Mouse (Mus musculus): ENCODE measurements around the gene Arhgap30.

Gene Arhgap30

DNA sequence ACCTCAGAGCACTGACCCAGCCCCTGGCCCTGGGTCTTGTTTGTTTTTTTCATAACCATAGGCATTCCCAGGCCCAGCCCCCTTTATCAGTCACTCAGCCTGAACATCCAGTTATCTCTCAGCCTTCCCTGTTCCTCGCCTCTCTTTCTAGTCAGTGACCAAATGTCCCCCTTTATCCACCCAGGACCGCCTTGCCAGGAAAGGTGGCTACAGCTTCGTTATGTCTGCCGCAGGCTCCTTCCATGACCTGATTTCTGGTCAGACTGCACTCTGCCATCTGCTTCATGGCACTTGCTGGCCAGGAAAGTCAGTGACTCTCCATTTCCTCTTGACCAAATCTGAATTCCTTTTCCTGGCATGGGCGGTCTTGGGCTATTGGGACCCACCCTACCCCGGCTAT lies 10.5 kb upstream of the Arhgap30 start:
- no peak for DNase-seq

DNA sequence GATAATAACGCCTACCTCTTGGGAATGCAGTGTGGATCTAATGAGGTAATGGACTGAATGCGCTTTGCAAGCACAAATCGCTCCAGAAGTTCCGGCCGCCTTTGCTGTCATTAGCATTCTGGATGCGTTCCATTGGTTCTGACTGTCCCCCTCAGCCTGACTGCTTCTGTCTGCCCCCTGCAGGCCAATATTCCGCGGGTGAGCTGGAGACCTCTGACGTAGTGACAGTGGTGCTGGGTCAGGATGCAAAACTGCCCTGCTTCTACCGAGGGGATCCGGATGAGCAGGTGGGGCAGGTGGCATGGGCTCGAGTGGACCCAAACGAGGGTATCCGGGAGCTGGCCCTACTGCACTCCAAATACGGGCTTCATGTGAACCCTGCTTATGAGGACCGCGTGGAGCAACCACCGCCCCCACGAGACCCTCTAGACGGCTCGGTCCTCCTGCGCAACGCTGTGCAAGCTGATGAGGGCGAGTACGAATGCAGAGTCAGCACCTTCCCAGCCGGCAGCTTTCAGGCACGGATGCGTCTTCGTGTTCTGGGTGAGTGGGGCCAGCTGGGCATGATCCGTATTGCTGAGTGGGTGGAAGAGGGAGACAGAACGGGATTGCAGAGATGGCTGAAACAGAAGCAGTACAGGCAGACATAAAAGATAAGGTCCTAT lies 8.7 kb upstream of the Arhgap30 start:
- DNase-seq = peak; percentile 77

DNA sequence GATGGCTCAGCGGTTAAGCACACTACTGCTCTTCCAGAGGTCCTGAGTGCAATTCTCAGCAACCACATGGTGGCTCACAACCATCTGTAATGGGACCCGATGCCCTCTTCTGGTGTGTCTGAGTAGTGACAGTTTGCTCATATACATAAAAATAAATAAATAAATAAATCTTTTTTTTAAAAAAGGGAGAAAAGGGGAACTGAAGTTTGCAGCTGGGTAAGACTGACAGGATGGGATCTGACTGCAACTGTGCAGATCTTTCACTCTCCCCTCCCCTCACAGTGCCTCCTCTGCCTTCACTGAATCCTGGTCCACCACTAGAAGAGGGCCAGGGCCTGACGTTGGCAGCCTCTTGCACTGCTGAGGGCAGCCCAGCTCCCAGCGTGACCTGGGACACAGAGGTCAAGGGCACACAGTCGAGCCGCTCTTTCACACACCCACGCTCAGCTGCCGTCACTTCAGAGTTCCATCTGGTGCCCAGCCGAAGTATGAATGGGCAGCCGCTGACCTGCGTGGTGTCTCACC lies 6.6 kb upstream of the Arhgap30 start:
- no peak for DNase-seq

- DNase-seq = no peak
Measured at GRCm38 (mm10) chr1:171384361-171384760, 4.4 kb upstream of the Arhgap30 start.

DNA sequence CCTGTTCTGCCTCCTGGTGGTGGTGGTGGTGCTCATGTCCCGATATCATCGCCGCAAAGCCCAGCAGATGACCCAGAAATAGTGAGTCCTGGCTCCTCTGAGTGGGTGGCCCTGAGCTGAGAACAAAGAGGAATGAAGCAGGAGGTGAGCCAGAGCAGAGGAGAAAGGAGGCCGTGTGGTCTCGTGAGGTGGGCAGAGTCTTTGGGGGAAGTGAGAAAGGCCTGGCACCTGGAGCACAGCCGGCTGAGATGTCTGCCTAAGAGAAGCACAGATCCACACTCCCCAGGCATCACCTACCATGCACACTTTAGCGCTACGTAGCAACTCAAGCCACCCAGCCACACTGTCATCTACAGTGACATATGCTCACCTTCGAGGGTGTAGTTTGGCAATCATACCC lies 3.6 kb upstream of the Arhgap30 start:
- DNase-seq = no peak

DNA sequence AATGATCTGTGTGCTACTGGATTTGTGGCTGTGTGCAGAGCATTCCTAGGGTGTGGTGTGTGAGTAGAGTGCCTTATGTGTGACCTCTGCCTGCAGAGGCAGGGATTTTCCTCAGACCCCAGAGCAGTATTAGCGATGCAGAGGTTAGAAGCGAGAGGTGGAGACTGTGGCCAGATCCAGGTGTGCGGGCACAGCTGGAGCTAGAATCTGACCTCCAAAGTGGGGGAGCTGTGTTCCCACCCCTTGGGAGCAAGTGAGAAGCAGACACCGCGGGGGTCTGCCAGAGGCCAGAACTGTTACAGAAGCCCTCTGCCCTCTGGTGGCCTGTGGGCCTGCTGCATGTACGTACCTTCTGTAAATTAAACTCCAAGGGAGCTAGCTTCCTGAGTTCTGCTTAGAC lies 1.7 kb upstream of the Arhgap30 start:
- DNase-seq = peak; percentile 72

GRCm38 (mm10) chr1:171390101-171390500 lies 1.3 kb downstream of the Arhgap30 start:
- DNase-seq = peak; percentile 80

DNA sequence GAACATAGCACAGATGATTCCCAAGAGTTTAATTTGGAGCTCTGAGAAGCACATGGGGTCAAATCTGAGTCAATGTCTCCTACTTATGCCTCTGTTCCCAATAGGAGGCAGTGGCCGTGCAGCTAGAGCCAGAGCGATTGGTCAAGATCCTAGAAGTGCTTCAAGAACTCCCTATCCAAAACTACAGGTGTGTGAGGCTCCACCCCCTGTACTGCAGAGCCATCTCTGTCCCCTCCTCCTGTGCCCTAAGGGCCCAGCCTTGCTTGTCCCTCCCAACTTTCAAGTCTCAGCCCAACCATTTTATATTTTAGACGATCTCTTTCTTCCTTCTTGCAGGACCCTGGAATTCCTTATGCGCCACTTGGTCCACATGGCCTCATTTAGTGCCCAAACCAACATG lies 13.1 kb downstream of the Arhgap30 start:
- DNase-seq = no peak

GRCm38 (mm10) chr1:171402991-171403390 lies 14.2 kb downstream of the Arhgap30 start:
- DNase-seq = no peak

- DNase-seq = no peak
Measured at GRCm38 (mm10) chr1:171407263-171407662, 18.5 kb downstream of the Arhgap30 start.

- DNase-seq = no peak
Measured at GRCm38 (mm10) chr1:171410231-171410630, 21.5 kb downstream of the Arhgap30 start.

- DNase-seq = peak; percentile 96
Measured at GRCm38 (mm10) chr1:171410947-171411484, 22.3 kb downstream of the Arhgap30 start, which contains the start of gene Usf1. Gene Usf1, plus strand, starts transcription at chr1:171411313.

GRCm38 (mm10) chr1:171411492-171411941 lies 22.8 kb downstream of the Arhgap30 start:
- DNase-seq = no peak

DNA sequence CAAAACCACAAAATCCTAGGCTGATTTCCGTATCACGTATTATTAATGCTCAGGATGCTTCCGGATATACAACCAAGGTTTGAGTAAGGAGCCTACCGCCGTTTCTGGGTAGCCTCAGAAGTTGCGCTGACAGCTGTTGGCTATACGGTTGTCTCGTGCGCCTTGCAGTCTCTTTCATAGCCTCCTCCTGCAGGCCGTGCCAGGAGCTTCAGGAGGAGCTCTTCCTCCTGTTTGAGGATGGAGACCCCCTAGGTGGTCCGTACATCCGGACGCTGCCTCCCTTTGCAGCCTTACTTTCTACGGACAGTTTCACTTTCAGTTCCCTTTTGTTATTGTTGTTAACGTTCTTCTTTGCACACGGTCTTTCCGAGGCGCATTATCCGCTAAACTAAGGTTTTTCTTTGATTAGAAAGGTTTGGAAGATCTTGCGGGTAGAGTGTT lies 23.3 kb downstream of the Arhgap30 start:
- peak; percentile 61 for DNase-seq

DNA sequence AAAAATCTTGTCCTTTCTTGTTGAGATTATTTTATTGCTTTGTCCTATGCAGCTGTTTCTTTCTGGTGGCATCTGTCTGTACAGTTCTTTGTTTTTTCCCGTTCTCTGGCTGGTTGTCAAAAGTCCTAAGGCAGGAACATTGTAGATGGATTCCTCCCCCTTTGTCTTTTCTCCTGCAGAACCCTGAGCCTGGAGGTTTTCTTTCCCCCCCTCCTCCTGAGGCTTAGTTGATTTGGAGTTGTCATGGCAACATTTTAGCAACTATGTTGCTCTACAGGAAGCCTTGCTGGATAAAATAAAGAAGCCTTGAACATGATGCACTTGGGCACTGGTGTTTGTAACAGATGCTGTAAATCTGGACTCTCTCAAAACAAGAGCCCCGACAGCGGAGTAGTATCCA lies 23.7 kb downstream of the Arhgap30 start:
- DNase-seq = no peak

GRCm38 (mm10) chr1:171413608-171414007 lies 24.9 kb downstream of the Arhgap30 start:
- no peak for DNase-seq

DNA sequence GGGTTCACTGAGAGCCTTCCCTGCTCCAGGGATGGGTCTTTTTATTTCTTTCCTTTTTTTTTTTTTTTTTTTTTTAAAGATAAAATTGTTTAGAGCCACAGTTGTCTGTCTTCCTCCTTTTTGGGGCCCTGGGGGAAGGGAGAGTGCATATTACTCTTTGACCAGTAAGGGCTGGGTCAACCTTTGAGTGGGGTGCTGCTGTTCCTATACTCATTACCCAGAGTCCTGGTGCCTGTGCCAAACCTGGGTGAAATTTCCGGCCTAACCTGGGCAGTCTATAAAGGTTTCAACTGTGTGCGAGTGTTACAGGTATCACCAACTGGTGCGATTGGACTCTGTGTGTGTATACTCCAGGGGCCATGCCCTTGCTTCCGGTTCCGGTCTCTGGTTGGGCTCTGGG lies 29.9 kb downstream of the Arhgap30 start, which contains the start of gene Tstd1:
Gene Tstd1 (plus strand): TSS at position 213 of the 400 bp plus-strand sequence.
- DNase-seq = no peak

- no peak for DNase-seq
Measured at GRCm38 (mm10) chr1:171419291-171419882, 30.6 kb downstream of the Arhgap30 start.

- DNase-seq = no peak
Measured at GRCm38 (mm10) chr1:171419905-171420304, 31.2 kb downstream of the Arhgap30 start.

- no peak for DNase-seq
Measured at GRCm38 (mm10) chr1:171422504-171423095, 33.8 kb downstream of the Arhgap30 start.

DNA sequence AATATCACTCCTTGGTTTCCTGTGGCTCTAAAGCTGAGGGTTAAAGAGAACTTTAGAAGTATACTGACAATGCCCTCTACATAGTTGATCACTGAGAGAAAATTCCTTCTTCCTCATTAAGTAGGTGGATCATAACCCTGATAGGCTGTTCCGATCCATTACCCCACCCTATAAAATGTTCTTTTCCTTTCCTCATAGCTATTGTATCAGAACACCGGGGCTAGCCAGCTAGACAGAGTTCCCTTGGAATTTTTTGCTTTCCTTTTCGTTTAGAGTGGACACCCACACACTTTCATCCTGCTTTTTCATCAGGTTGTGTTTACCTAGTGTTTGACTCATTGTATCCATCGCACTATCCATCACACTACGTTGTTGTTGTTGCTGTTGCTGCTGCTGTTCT lies 35.9 kb downstream of the Arhgap30 start:
- no peak for DNase-seq

GRCm38 (mm10) chr1:171425126-171425525 lies 36.4 kb downstream of the Arhgap30 start:
- DNase-seq = no peak

GRCm38 (mm10) chr1:171432158-171432557 lies 43.4 kb downstream of the Arhgap30 start:
- DNase-seq = no peak

All from thymus, postnatal 25 days (tissue).